Comparison of ENCODE assay signal across 10 mouse cellular contexts in the genomic region with DNA sequence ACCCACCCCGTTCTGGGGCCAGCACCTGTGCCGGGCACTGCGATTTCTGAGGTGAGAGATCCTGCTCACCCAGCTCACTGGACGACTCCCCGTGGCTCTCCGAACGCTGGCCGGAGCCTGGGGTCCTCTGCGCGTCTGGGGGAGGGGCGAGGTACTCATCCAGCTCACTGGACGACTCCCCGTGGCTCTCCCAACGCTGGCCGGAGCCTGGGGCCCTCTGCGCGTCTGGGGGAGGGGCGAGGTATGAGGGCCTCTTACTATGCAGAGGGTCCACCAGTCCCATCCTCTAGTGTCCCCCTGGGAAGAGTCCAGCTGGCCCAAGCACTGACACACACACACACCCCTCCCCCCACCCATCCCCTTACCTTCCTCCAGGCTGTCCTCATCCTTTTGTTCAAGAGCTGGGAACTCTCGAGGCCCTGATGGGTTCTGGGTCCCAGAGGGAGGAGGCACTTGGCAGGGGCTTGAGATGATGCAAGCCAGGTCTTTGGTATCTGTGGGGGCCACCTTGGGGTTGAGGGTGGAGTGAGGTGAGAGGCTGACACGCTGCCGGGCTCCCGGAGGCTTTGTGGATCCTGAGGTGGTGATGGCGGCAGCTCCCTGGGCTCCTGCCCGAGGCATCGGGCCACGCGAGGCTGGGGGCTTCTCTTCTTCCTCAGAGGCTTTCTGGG. TPM values are rescaled to one million over a fixed set of nuclear protein-coding genes. Genes with fewer than 3 reads are reported as not detected.
DNase-seq lines count a peak whose midpoint lies in the region; ATAC-seq lines count a peak whose summit lies in the region.
"Had no signal": no experiment of that assay in that cellular context is flagged by ENCODE, and none has a peak within 500 bp of the region (broad histone marks: within the 10 kb centered on the region; RNA-seq: fewer than 3 reads in every experiment).

No protein-coding gene starts in this region.

- WGBS in kidney, embryonic 16.5 days = 21% methylated on average over 27 of the region's 27 CpGs
- 26% methylated on average over 20 of the region's 27 CpGs for WGBS in hindbrain, embryonic 11.5 days
- WGBS in midbrain, embryonic 15.5 days = 5% methylated on average over 27 of the region's 27 CpGs
- 27% methylated on average over 27 of the region's 27 CpGs for WGBS in intestine, embryonic 15.5 days

- no peak for ATAC-seq in kidney, embryonic 16.5 days (ENCODE audit: low FRiP score, low TSS enrichment)
- peak; percentile 82 for ATAC-seq in hindbrain, embryonic 11.5 days (ENCODE audit: low FRiP score)
- ATAC-seq in midbrain, embryonic 15.5 days (replicated peaks) = peak; percentile 21
- no peak for ATAC-seq in intestine, embryonic 15.5 days

- 0 out of 2 replicates have a peak, but pooled peaks cover 2% of the 10 kb centered on the region for H3K27me3 ChIP-seq in kidney, embryonic 16.5 days (ENCODE audit: insufficient read depth, low read length)
- no peaks in the 10 kb centered on the region; the same call in 1 of the 2 replicates for H3K27me3 ChIP-seq in hindbrain, embryonic 11.5 days (ENCODE audit: control insufficient read depth, insufficient read depth, low read length)
- H3K27me3 ChIP-seq in midbrain, embryonic 15.5 days (replicated peaks) = no peaks in the 10 kb centered on the region
- peaks cover 3% of the 10 kb centered on the region; the same call in 1 of the 2 replicates for H3K27me3 ChIP-seq in intestine, embryonic 15.5 days (replicated peaks)

- no peak overlapping the region for H3K27ac ChIP-seq in kidney, embryonic 16.5 days (ENCODE audit: low read length)
- H3K27ac ChIP-seq in hindbrain, embryonic 11.5 days (ENCODE audit: low read depth, low read length) = peak overlapping the region; percentile 83
- H3K27ac ChIP-seq in midbrain, embryonic 15.5 days = peak overlapping the region; percentile 78
- H3K27ac ChIP-seq in intestine, embryonic 15.5 days = no peak overlapping the region

- peaks cover 29% of the 10 kb centered on the region for H3K36me3 ChIP-seq in kidney, embryonic 16.5 days (ENCODE audit: insufficient read depth, low read length)
- peaks cover 3% of the 10 kb centered on the region; the same call in 1 of the 2 replicates for H3K36me3 ChIP-seq in hindbrain, embryonic 11.5 days (ENCODE audit: control insufficient read depth, insufficient read depth, low read length)
- peaks cover 6% of the 10 kb centered on the region; the same call in 1 of the 2 replicates for H3K36me3 ChIP-seq in midbrain, embryonic 15.5 days (replicated peaks)
- peaks cover 31% of the 10 kb centered on the region for H3K36me3 ChIP-seq in intestine, embryonic 15.5 days

- H3K4me2 ChIP-seq in kidney, embryonic 16.5 days (replicated peaks; ENCODE audit: low read depth, low read length) = 0 out of 2 replicates have a peak overlapping the region, but pooled peaks have one; percentile 2
- H3K4me2 ChIP-seq in hindbrain, embryonic 11.5 days (replicated peaks; ENCODE audit: low read depth, low read length) = peak overlapping the region; percentile 34
- H3K4me2 ChIP-seq in midbrain, embryonic 15.5 days = peak overlapping the region; percentile 49
- H3K4me2 ChIP-seq in intestine, embryonic 15.5 days (replicated peaks) = no peak overlapping the region

- H3K9me3 ChIP-seq in kidney, embryonic 16.5 days (ENCODE audit: low read length) = no peaks in the 10 kb centered on the region
- H3K9me3 ChIP-seq in hindbrain, embryonic 11.5 days (ENCODE audit: control insufficient read depth, low read length) = no peaks in the 10 kb centered on the region
- no peaks in the 10 kb centered on the region for H3K9me3 ChIP-seq in midbrain, embryonic 15.5 days
- no peaks in the 10 kb centered on the region for H3K9me3 ChIP-seq in intestine, embryonic 15.5 days

- no peak for DNase-seq in kidney, postnatal 36 days
- DNase-seq in embryo, embryonic 10 days (ENCODE audit: low spot score) = peak; percentile 48
- peak; percentile 73 for DNase-seq in hindbrain, embryonic 11.5 days (ENCODE audit: low spot score)
- no peak for DNase-seq in kidney, postnatal 25 days
- no peak for DNase-seq in adrenal gland, postnatal 25 days
- DNase-seq: lung, postnatal 14 days; thymus, postnatal 14 days had no signal

- H3K4me3 ChIP-seq in kidney, embryonic 16.5 days (ENCODE audit: low read length) = no peak overlapping the region
- 0 out of 2 replicates have a peak overlapping the region, but pooled peaks have one; percentile 12 for H3K4me3 ChIP-seq in hindbrain, embryonic 11.5 days (ENCODE audit: low read depth, low read length)
- H3K4me3 ChIP-seq in midbrain, embryonic 15.5 days = peak overlapping the region; percentile 25
- no peak overlapping the region for H3K4me3 ChIP-seq in intestine, embryonic 15.5 days (replicated peaks)

- H3K9ac ChIP-seq in kidney, embryonic 16.5 days (replicated peaks; ENCODE audit: low read length) = no peak overlapping the region
- H3K9ac ChIP-seq in hindbrain, embryonic 11.5 days (ENCODE audit: low read depth, low read length) = peak overlapping the region; percentile 40
- peak overlapping the region; percentile 41 for H3K9ac ChIP-seq in midbrain, embryonic 15.5 days
- no peak overlapping the region for H3K9ac ChIP-seq in intestine, embryonic 15.5 days

- peaks cover 8% of the 10 kb centered on the region for H3K4me1 ChIP-seq in kidney, embryonic 16.5 days (ENCODE audit: insufficient read depth, low read length)
- H3K4me1 ChIP-seq in hindbrain, embryonic 11.5 days (replicated peaks; ENCODE audit: control insufficient read depth, insufficient read depth, low read length) = peaks cover 22% of the 10 kb centered on the region
- peaks cover 66% of the 10 kb centered on the region for H3K4me1 ChIP-seq in midbrain, embryonic 15.5 days
- H3K4me1 ChIP-seq in intestine, embryonic 15.5 days (replicated peaks) = peaks cover 30% of the 10 kb centered on the region

RNA-seq across cellular contexts. Expression of a gene that starts 6.7 kb away (rescaled TPM):
- polyA plus RNA-seq in kidney, embryonic 16.5 days (2015; fragmentation: Nextera tagmentation; extraction: Ambion mirVana) = 1.9 and 2.0 TPM in 2 replicates
- 44.3 and 44.8 TPM in 2 replicates for polyA plus RNA-seq in hindbrain, embryonic 11.5 days (2014; fragmentation: Nextera tagmentation; extraction: Ambion mirVana)
- polyA plus RNA-seq in midbrain, embryonic 15.5 days (2015; fragmentation: Nextera tagmentation; extraction: Ambion mirVana) = 103 and 106 TPM in 2 replicates
- total RNA-seq in adrenal gland, postnatal 25 days (2021) = 2.2 and 2.5 TPM in 2 replicates
- polyA plus RNA-seq in intestine, embryonic 15.5 days (2015; fragmentation: Nextera tagmentation; extraction: Ambion mirVana) = 6.2 and 6.3 TPM in 2 replicates

RNA-seq across cellular contexts. Expression of a gene that starts 26.7 kb away (rescaled TPM):
- 45.6 and 49.1 TPM in 2 replicates for polyA plus RNA-seq in kidney, embryonic 16.5 days (2015; fragmentation: Nextera tagmentation; extraction: Ambion mirVana)
- 31.8 and 34.6 TPM in 2 replicates for polyA plus RNA-seq in hindbrain, embryonic 11.5 days (2014; fragmentation: Nextera tagmentation; extraction: Ambion mirVana)
- 33.3 TPM in 2 replicates for polyA plus RNA-seq in midbrain, embryonic 15.5 days (2015; fragmentation: Nextera tagmentation; extraction: Ambion mirVana)
- total RNA-seq in adrenal gland, postnatal 25 days (2021) = 54.1 and 60.7 TPM in 2 replicates
- 56.3 and 57.6 TPM in 2 replicates for polyA plus RNA-seq in intestine, embryonic 15.5 days (2015; fragmentation: Nextera tagmentation; extraction: Ambion mirVana)

RNA-seq across cellular contexts. Expression of a gene that starts 39.3 kb away (rescaled TPM):
- not detected in 2 replicates for polyA plus RNA-seq in kidney, embryonic 16.5 days (2015; fragmentation: Nextera tagmentation; extraction: Ambion mirVana)
- polyA plus RNA-seq in hindbrain, embryonic 11.5 days (2014; fragmentation: Nextera tagmentation; extraction: Ambion mirVana) = not detected in 2 replicates
- not detected in 2 replicates for polyA plus RNA-seq in midbrain, embryonic 15.5 days (2015; fragmentation: Nextera tagmentation; extraction: Ambion mirVana)
- not detected in 2 replicates for total RNA-seq in adrenal gland, postnatal 25 days (2021)
- polyA plus RNA-seq in intestine, embryonic 15.5 days (2015; fragmentation: Nextera tagmentation; extraction: Ambion mirVana) = not detected in 2 replicates

RNA-seq across cellular contexts. Expression of a gene that starts 52.5 kb away (rescaled TPM):
- 90.5 and 93.3 TPM in 2 replicates for polyA plus RNA-seq in kidney, embryonic 16.5 days (2015; fragmentation: Nextera tagmentation; extraction: Ambion mirVana)
- 88.2 and 88.4 TPM in 2 replicates for polyA plus RNA-seq in hindbrain, embryonic 11.5 days (2014; fragmentation: Nextera tagmentation; extraction: Ambion mirVana)
- polyA plus RNA-seq in midbrain, embryonic 15.5 days (2015; fragmentation: Nextera tagmentation; extraction: Ambion mirVana) = 90.5 and 96.6 TPM in 2 replicates
- total RNA-seq in adrenal gland, postnatal 25 days (2021) = 31.5 and 38.4 TPM in 2 replicates
- 73.8 and 76.9 TPM in 2 replicates for polyA plus RNA-seq in intestine, embryonic 15.5 days (2015; fragmentation: Nextera tagmentation; extraction: Ambion mirVana)

RNA-seq across cellular contexts. Expression of a gene that starts 59.2 kb away (rescaled TPM):
- 15.4 and 16.5 TPM in 2 replicates for polyA plus RNA-seq in kidney, embryonic 16.5 days (2015; fragmentation: Nextera tagmentation; extraction: Ambion mirVana)
- polyA plus RNA-seq in hindbrain, embryonic 11.5 days (2014; fragmentation: Nextera tagmentation; extraction: Ambion mirVana) = 4.3 and 6.7 TPM in 2 replicates
- 10.2 and 12.0 TPM in 2 replicates for polyA plus RNA-seq in midbrain, embryonic 15.5 days (2015; fragmentation: Nextera tagmentation; extraction: Ambion mirVana)
- 10.5 and 13.4 TPM in 2 replicates for total RNA-seq in adrenal gland, postnatal 25 days (2021)
- polyA plus RNA-seq in intestine, embryonic 15.5 days (2015; fragmentation: Nextera tagmentation; extraction: Ambion mirVana) = 5.4 and 6.1 TPM in 2 replicates

Comparison
In these comparisons a context has a peak if more than half of its experiments do, and no peak if none do; other contexts are left out.
1. ATAC-seq: peak in hindbrain, embryonic 11.5 days (single experiment) and midbrain, embryonic 15.5 days (single experiment); none in kidney, embryonic 16.5 days (single experiment) and intestine, embryonic 15.5 days (single experiment).
2. H3K27ac ChIP-seq: peak in hindbrain, embryonic 11.5 days (single experiment) and midbrain, embryonic 15.5 days (single experiment); none in kidney, embryonic 16.5 days (single experiment) and intestine, embryonic 15.5 days (single experiment).
3. H3K4me3 ChIP-seq: peak in hindbrain, embryonic 11.5 days (single experiment) and midbrain, embryonic 15.5 days (single experiment); none in kidney, embryonic 16.5 days (single experiment) and intestine, embryonic 15.5 days (single experiment).
4. H3K9ac ChIP-seq: peak in hindbrain, embryonic 11.5 days (single experiment) and midbrain, embryonic 15.5 days (single experiment); none in kidney, embryonic 16.5 days (single experiment) and intestine, embryonic 15.5 days (single experiment).
5. DNase-seq: peak in embryo, embryonic 10 days (single experiment) and hindbrain, embryonic 11.5 days (single experiment); none in kidney, postnatal 36 days (0 of 2), kidney, postnatal 25 days (0 of 2) and adrenal gland, postnatal 25 days (single experiment).